Mouse (Mus musculus) erythroblast, embryonic 14.5 days (primary cell): Measurements from ENCODE around the gene Nckap5. TPM values are rescaled to one million over a fixed set of nuclear protein-coding genes. Genes with fewer than 3 reads are reported as not detected.

ENCODE experiments used
- H3K27me3 ChIP-seq: 2 replicates; pipeline ENCODE4 v1.6.1; 2012; ENCODE audit warnings: inconsistent platforms; ENCODE audit not compliant: control insufficient read depth
- H3K36me3 ChIP-seq: 2 replicates; pipeline ENCODE4 v1.6.1; 2012; ENCODE audit warnings: mild to moderate bottlenecking, inconsistent platforms; ENCODE audit not compliant: control insufficient read depth
- H3K4me1 ChIP-seq: 2 replicates; pipeline ENCODE4 v1.6.1; 2012; ENCODE audit warnings: inconsistent platforms; ENCODE audit not compliant: control insufficient read depth
- H3K4me3 ChIP-seq: replicated peaks from 2 replicates; pipeline ENCODE3; 2012; ENCODE audit warnings: moderate library complexity, mild to moderate bottlenecking, inconsistent platforms
- H3K9me3 ChIP-seq: 2 replicates; pipeline ENCODE4 v1.6.1; 2012; ENCODE audit warnings: low read length, inconsistent platforms, mixed read lengths; ENCODE audit not compliant: control insufficient read depth
- GATA1 ChIP-seq: IDR thresholded peaks from 2 replicates; pipeline ENCODE4 v1.6.1; 2012; ENCODE audit warnings: low read length, inconsistent platforms, mixed read lengths
- TAL1 ChIP-seq: IDR thresholded peaks from 3 replicates; pipeline ENCODE4 v1.6.1; 2012; ENCODE audit warnings: low read length, inconsistent platforms, mixed read lengths
- polyA plus RNA-seq: library from polyadenylated mRNA; stranded (reverse); fragments of >175 nt; gene quantifications from 2 replicates; pipeline ENCODE4 v1.2.3, GENCODE M21; 2012

The Nckap5 gene
- polyA plus RNA-seq, 1 experiment = not detected

DNA sequence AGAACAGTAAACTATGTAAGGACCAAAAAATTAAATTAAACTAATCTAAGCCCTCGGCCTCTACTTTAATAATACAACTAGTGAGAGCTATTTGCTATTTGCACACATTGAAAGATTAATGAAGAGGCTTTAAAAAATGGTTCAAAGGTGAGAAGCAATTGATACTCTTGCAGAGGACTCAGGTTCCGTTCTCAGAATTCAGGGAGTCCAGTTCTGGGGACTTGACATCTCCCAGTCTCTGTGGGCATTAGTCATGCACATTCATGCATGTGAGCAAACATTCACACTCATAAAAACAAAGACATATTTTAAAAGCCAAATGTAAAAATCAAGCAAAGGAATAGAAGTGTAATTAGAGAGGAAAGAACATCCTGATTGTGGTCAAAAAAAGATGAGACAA lies 257.5 kb downstream of the Nckap5 start:
- Histone ChIP-seq H3K36me3 (no peaks in the 10 kb centered on the region), H3K4me1 (no peaks in the 10 kb centered on the region), H3K9me3 (no peaks in the 10 kb centered on the region), H3K27me3 (no peaks in the 10 kb centered on the region), H3K4me3 (no peak overlapping the region)
- TF ChIP-seq GATA1 (no peak), TAL1 (no peak)

GRCm38 (mm10) chr1:126569611-126570238 lies 260.9 kb downstream of the Nckap5 start:
- H3K36me3 ChIP-seq = no peaks in the 10 kb centered on the region
- no peaks in the 10 kb centered on the region for H3K4me1 ChIP-seq
- no peaks in the 10 kb centered on the region for H3K27me3 ChIP-seq
- no peak for TF ChIP-seq GATA1
- no peak for TF ChIP-seq TAL1
- H3K4me3 ChIP-seq = no peak overlapping the region
- H3K9me3 ChIP-seq = no peaks in the 10 kb centered on the region

DNA sequence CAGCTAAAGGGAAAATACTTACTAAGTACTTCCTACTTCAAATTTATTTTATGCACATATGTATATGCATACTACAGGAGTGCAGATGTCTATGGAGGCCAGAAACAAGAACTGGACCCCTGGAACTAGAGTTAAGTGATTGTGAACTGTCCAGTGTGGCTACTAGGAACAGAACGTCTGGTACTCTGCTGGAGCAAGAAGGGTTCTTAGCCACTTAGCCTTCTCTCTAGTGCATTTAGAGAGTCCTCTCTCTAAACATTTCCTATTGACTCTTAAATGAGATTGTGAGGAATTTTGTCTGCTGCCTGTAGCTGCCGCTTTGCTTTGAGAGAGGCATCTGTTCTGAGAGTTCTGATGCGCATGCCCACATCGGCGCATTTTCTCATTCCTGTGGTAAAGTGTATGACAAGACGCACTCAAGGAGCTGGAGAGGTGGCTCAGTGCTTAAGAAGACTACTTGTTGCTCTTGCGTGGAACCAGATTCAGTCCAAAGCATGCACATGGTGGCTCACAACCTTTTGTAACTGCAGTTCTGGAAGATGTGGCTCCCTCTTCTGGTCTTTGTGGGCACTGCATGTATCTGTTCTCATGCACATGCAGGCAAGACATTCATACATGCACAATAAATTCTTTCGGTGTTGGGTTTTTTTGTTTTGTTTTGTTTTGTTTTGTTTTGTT lies 261.9 kb downstream of the Nckap5 start:
- Histone ChIP-seq H3K27me3 (no peaks in the 10 kb centered on the region), H3K4me3 (no peak overlapping the region)

DNA sequence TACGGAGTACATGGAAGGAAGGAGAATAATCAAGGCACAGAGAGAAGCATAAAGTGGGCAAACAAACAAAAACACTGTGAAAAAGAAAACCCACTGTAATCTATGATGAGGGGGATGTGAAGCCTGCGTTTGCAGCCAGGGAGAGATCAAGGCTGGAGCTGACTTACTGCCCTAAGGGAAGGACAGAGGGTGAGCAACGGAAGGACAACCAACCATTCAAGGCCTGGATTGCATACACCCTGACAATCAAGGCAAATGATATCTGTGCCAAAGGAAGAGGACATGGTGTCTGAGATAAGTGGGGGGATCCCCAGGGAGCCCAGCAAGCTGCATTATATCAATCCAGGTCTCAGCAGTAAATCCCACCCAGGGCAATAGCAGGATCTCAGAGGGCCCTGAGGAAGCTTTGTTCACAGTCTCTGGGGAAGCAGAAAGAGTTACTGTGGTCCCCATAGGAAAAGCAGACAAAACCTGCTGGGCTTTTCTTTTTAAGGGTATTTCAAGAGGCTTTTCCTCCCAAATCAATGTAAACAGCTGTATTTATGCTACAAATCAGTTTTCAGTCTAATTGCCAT lies 265.4 kb downstream of the Nckap5 start:
- TF ChIP-seq GATA1 (no peak), TAL1 (no peak)
- H3K27me3 ChIP-seq = no peaks in the 10 kb centered on the region

More for the DNA sequence above, 261.9 kb downstream of the Nckap5 start:
- no peaks in the 10 kb centered on the region for H3K9me3 ChIP-seq
- no peaks in the 10 kb centered on the region for H3K36me3 ChIP-seq
- no peak for TF ChIP-seq TAL1
- no peak for TF ChIP-seq GATA1
- H3K4me1 ChIP-seq = no peaks in the 10 kb centered on the region

DNA sequence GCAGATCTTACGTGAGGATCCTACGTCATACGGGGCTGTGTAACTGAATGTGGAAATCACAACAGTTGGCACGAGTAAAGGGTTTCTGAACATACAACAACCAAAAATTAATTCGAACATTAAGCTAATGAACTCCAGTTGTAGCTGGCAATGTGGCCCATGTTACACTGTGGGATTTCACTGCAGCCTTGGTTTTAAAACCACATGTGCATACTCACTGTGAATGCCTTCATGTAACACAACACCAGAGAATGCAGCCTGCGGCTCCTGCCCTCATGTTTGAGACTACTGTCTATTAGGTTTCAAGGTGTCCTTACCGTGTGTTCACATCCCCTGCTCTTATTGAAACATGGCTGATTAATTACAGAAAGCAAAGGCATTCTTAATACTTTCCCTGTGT lies 269.7 kb downstream of the Nckap5 start:
- Histone ChIP-seq H3K4me3 (no peak overlapping the region), H3K36me3 (no peaks in the 10 kb centered on the region), H3K4me1 (no peaks in the 10 kb centered on the region), H3K9me3 (no peaks in the 10 kb centered on the region), H3K27me3 (no peaks in the 10 kb centered on the region)
- TF ChIP-seq TAL1 (no peak), GATA1 (no peak)

More for the DNA sequence above, 265.4 kb downstream of the Nckap5 start:
- H3K4me1 ChIP-seq = no peaks in the 10 kb centered on the region
- H3K9me3 ChIP-seq = no peaks in the 10 kb centered on the region
- H3K36me3 ChIP-seq = no peaks in the 10 kb centered on the region
- no peak overlapping the region for H3K4me3 ChIP-seq

DNA sequence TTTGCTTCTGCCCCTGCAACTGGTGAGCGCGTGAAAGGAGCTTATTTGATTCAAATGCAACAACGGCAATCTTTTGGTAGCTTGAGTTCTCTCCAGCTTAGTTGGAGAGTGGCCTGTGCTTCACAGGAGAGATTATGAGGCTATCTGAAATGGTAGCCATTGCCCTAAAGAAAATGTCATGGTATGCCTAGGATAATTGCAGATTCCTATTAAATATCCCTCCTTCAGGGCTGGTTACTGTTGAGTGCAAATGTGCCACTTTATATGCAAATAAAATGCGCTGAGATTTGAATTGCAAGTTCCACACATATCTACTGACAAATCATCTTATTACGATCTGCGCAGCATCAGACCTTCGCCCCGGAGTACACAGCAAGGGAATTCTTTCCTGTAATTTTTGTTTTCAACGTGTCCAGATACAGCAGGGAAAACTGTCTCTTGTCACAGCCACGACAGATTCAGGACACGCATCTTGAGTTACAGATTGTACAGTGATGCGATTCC lies 272.8 kb downstream of the Nckap5 start:
- H3K9me3 ChIP-seq = no peaks in the 10 kb centered on the region
- TF ChIP-seq GATA1 (no peak), TAL1 (no peak)
- no peaks in the 10 kb centered on the region for H3K27me3 ChIP-seq
- H3K4me1 ChIP-seq = no peaks in the 10 kb centered on the region
- H3K36me3 ChIP-seq = no peaks in the 10 kb centered on the region
- no peak overlapping the region for H3K4me3 ChIP-seq

GRCm38 (mm10) chr1:126547979-126548378 lies 282.6 kb downstream of the Nckap5 start:
- no peaks in the 10 kb centered on the region for H3K27me3 ChIP-seq
- no peaks in the 10 kb centered on the region for H3K9me3 ChIP-seq
- H3K4me3 ChIP-seq = no peak overlapping the region
- H3K4me1 ChIP-seq = no peaks in the 10 kb centered on the region
- TF ChIP-seq GATA1 (no peak), TAL1 (no peak)
- no peaks in the 10 kb centered on the region for H3K36me3 ChIP-seq

DNA sequence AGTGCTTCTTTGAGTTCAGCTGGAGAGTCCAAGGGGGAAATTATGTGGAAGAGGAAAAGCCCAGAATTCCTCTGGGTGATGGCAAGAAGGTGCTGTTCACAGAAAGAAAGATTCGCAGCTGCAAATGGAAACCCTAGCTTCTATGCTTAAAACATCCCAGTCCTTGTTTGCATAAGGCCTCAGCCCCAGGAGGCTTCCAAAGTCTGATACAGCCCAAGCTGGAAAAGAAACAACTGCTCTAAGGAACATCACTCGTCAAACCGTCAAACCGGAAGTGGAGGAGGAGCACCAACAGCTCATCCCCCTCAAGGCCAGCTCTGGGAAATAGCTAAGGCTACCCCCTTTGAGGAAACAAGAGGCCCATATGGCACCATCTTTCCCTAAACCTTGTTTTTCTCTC lies 286.1 kb downstream of the Nckap5 start:
- H3K27me3 ChIP-seq = no peaks in the 10 kb centered on the region
- H3K4me1 ChIP-seq = no peaks in the 10 kb centered on the region
- H3K4me3 ChIP-seq = no peak overlapping the region
- no peaks in the 10 kb centered on the region for H3K9me3 ChIP-seq
- H3K36me3 ChIP-seq = no peaks in the 10 kb centered on the region
- TF ChIP-seq TAL1 (no peak), GATA1 (no peak)

GRCm38 (mm10) chr1:126537223-126537757 lies 293.3 kb downstream of the Nckap5 start:
- TF ChIP-seq GATA1 (no peak), TAL1 (no peak)
- Histone ChIP-seq H3K27me3 (no peaks in the 10 kb centered on the region), H3K4me3 (no peak overlapping the region), H3K4me1 (peaks cover 4% of the 10 kb centered on the region), H3K36me3 (no peaks in the 10 kb centered on the region), H3K9me3 (no peaks in the 10 kb centered on the region)
